Mouse (Mus musculus) stomach, embryonic 16.5 days (tissue): ENCODE data around the gene Ipo9. TPM values are rescaled to one million over a fixed set of nuclear protein-coding genes. Genes with fewer than 3 reads are reported as not detected.

Experiments used
- ATAC-seq: fragments of 200-750 bp; cut with Nextera tagmentation; 2 replicates; pipeline ENCODE4 v1.8.0; 2017; ENCODE audit warnings: moderate number of reproducible peaks, moderate TSS enrichment; ENCODE audit not compliant: insufficient read depth, low FRiP score
- H3K27ac ChIP-seq: fragments of 300-500 bp; sonication (generic); 2 replicates; pipeline ENCODE4 v1.5.1; 2014; ENCODE audit warnings: low read length
- H3K27me3 ChIP-seq: fragments of 300-500 bp; sonication (generic); 2 replicates; pipeline ENCODE4 v1.6.1; 2014; ENCODE audit warnings: low read length, control low read depth, mixed read lengths; ENCODE audit not compliant: control insufficient read depth, insufficient read depth
- H3K36me3 ChIP-seq: fragments of 300-500 bp; sonication (generic); 2 replicates; pipeline ENCODE4 v1.6.1; 2014; ENCODE audit warnings: low read length; ENCODE audit not compliant: control insufficient read depth, insufficient read depth
- H3K4me1 ChIP-seq: fragments of 300-500 bp; sonication (generic); 2 replicates; pipeline ENCODE4 v1.6.1; 2014; ENCODE audit warnings: low read length, control low read depth, mixed read lengths; ENCODE audit not compliant: control insufficient read depth, insufficient read depth
- H3K4me2 ChIP-seq: fragments of 300-500 bp; sonication (generic); 2 replicates; pipeline ENCODE4 v1.6.1; 2014; ENCODE audit warnings: low read depth, low read length, mixed read lengths
- H3K4me3 ChIP-seq: fragments of 300-500 bp; sonication (generic); replicated peaks from 2 replicates; pipeline ENCODE4 v1.5.1; 2014; ENCODE audit warnings: mild to moderate bottlenecking, low read length
- H3K9ac ChIP-seq: fragments of 300-500 bp; sonication (generic); 2 replicates; pipeline ENCODE4 v1.6.1; 2014; ENCODE audit warnings: low read length
- H3K9me3 ChIP-seq: fragments of 300-500 bp; sonication (generic); replicated peaks from 2 replicates; pipeline ENCODE4 v1.6.1; 2016; ENCODE audit warnings: low read length, control low read depth; ENCODE audit not compliant: control insufficient read depth
- WGBS: fragments of 180-500 bp; shearing (Covaris S2); extraction: QIAGEN DNeasy Blood & Tissue Kit; methylation state at CpG from one replicate; pipeline ENCODE4 v1.1.7; 2014; 5-methylcytosine and 5-hydroxymethylcytosine counted together
- polyA plus RNA-seq: library from polyadenylated mRNA; unstranded; fragments of >200 nt; fragmentation: Nextera tagmentation; extraction: Ambion mirVana; gene quantifications from 2 replicates; pipeline ENCODE4 v1.2.1, GENCODE M21; 2015

The Ipo9 gene
- polyA plus RNA-seq, 1 experiment from 2014 or later, result 92.4 TPM

DNA sequence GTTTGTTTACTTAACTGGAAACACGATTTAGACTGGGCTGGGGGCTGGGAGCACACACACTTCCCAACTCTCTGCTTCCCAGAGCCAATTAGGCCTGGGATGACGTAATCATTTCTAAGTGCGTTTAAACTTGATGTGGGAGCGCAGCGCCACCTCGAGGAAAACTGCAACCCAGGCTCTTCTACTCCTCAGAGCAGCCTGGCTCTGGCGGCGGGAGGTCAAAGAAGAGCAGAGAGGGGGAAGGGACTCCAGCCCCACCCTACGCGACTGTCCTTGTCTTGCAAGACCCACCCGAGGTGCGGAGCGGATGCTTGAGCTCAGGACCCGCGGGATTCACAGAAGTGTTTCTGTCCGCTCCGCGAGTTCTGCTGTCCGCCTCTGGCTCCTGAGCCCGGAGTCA is 62.1 kb downstream of the Ipo9 start:
- peak overlapping the region; percentile 73 for H3K9ac ChIP-seq
- 2% methylated on average over 20 of the region's 20 CpGs for WGBS
- H3K36me3 ChIP-seq, result no peaks in the 10 kb centered on the region
- peak overlapping the region; percentile 51 for H3K4me3 ChIP-seq
- H3K27me3 ChIP-seq, result no peaks in the 10 kb centered on the region
- 0 out of 2 replicates have a peak overlapping the region, but pooled peaks have one; percentile 30 for H3K27ac ChIP-seq
- peaks cover 12% of the 10 kb centered on the region for H3K4me1 ChIP-seq
- H3K4me2 ChIP-seq, result peak overlapping the region; percentile 93
- H3K9me3 ChIP-seq, result no peaks in the 10 kb centered on the region
- peak; percentile 76 for ATAC-seq

DNA sequence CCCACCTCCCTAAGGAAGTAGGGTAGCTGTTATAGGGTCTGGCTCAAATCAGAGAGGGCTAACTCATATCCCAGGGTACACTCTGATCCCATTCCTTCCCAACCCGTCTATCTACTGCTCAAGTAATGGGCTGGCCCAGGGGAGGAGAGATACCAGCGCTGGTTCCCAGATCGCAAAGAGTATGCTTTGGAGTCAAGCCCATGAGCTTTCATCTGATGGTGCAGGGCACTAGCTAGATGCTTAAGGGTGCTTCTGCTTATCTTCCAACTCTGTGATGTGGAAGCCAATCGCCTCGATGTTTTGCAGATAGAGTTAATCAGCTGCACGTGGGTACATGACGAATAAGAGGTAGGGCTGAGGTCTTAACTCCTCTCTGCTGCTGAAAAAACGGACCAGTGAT is 62.7 kb downstream of the Ipo9 start:
- Histone ChIP-seq H3K9ac (no peak overlapping the region; the same call in 1 of the 2 replicates), H3K36me3 (no peaks in the 10 kb centered on the region), H3K4me2 (no peak overlapping the region), H3K4me1 (peaks cover 11% of the 10 kb centered on the region), H3K27me3 (no peaks in the 10 kb centered on the region), H3K9me3 (no peaks in the 10 kb centered on the region), H3K27ac (no peak overlapping the region; the same call in 1 of the 2 replicates), H3K4me3 (no peak overlapping the region)
- 56% methylated on average over 8 of the region's 8 CpGs for WGBS
- no peak for ATAC-seq

DNA sequence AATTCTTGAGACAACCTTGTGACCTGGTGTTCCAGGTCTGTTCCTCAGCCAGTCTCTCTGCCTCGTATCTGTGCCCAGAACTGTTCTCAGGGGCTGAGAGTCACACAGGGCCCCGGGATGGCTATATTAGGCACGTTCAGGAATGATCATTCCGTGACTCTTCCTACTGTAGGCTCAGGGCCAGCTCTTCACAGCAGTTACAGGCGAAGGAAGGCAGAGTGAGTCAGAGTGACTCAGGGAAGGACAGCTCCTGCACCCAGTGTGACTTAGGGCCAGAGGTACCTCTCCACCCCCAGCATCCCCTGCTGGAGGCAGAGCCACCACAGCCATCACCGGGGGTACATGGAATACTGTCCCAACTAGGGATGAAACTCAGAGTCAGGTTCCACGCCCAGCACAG is 63.3 kb downstream of the Ipo9 start:
- H3K4me1 ChIP-seq, result peaks cover 11% of the 10 kb centered on the region
- 0 out of 2 replicates have a peak, but pooled peaks cover under 1% of the 10 kb centered on the region for H3K9me3 ChIP-seq
- ATAC-seq, result no peak; the same call in 1 of the 2 replicates
- no peak overlapping the region; the same call in 1 of the 2 replicates for H3K27ac ChIP-seq
- WGBS, result 68% methylated on average over 7 of the region's 7 CpGs
- no peak overlapping the region for H3K4me2 ChIP-seq
- H3K4me3 ChIP-seq, result no peak overlapping the region
- no peaks in the 10 kb centered on the region for H3K36me3 ChIP-seq
- H3K9ac ChIP-seq, result no peak overlapping the region
- H3K27me3 ChIP-seq, result no peaks in the 10 kb centered on the region

DNA sequence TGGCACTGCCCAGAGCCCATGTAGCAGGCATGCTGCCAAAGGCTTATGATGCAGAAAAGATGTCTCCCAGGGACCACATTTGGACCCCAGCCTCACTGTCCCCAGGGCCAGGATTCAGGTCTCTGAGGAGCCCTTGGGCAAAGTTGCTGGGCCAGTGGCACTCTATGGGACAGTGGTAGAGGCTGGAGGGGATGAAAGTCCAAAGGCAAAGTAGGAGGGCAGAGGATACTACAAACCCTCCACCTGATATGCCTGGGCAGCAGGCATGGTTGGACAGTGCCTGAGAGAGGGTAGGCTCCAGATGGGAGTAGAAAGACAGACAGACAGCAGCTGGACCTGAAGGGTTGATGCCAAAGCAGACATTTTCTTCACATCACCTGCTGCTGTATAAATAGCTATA is 63.9 kb downstream of the Ipo9 start:
- no peaks in the 10 kb centered on the region for H3K27me3 ChIP-seq
- peaks cover 11% of the 10 kb centered on the region for H3K4me1 ChIP-seq
- H3K4me3 ChIP-seq, result no peak overlapping the region
- no peak overlapping the region for H3K9ac ChIP-seq
- no peaks in the 10 kb centered on the region for H3K36me3 ChIP-seq
- no peak overlapping the region for H3K4me2 ChIP-seq
- ATAC-seq, result no peak
- H3K9me3 ChIP-seq, result 0 out of 2 replicates have a peak, but pooled peaks cover 3% of the 10 kb centered on the region
- no peak overlapping the region for H3K27ac ChIP-seq

DNA sequence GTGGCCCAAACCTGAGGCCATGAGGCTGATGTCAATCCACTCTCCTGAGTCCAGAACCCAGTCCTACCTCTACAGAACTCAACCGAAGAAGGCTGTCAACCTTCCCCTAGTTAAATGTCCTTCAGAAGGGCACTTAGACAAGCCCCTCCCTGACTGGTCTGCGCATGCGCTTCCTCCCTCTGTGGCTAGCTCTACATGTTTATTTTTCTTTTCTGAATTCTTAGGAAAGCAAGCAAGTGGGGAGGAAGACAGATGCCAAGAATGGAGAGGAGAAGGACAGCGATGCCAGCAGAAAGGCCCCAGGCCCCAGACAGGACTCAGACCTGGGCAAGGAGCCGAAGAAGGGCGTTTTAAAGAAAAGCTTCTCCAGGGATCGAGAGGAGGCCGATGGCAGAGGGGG is 66.9 kb downstream of the Ipo9 start:
- H3K4me2 ChIP-seq, result no peak overlapping the region
- H3K27ac ChIP-seq, result no peak overlapping the region
- H3K4me1 ChIP-seq, result peaks cover 13% of the 10 kb centered on the region
- 0 out of 2 replicates have a peak, but pooled peaks cover 3% of the 10 kb centered on the region for H3K9me3 ChIP-seq
- no peak overlapping the region for H3K9ac ChIP-seq
- H3K27me3 ChIP-seq, result no peaks in the 10 kb centered on the region
- WGBS, result 74% methylated on average over 8 of the region's 8 CpGs
- no peak overlapping the region for H3K4me3 ChIP-seq
- ATAC-seq, result no peak
- H3K36me3 ChIP-seq, result no peaks in the 10 kb centered on the region

DNA sequence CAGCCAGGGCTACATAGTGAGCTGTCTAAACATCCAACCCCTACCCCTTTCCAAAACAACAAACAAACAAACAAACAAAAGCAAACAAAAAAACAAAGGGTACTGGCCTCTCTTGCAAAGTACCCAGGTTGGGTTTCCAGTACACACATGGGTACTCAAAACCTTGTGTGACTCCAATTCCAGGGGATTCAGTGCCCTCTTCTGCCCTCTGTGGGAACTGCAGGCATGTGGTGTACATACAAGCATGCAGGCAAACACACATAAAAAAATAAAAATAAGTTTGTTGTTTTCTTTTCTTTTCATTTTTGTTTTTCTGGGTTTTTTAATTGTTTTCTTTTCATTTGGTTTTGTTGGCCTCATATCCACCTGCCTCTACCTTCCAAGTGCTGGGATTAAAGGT is 68.2 kb downstream of the Ipo9 start:
- no peak for ATAC-seq
- Histone ChIP-seq H3K27me3 (no peaks in the 10 kb centered on the region), H3K9me3 (0 out of 2 replicates have a peak, but pooled peaks cover 3% of the 10 kb centered on the region)

DNA sequence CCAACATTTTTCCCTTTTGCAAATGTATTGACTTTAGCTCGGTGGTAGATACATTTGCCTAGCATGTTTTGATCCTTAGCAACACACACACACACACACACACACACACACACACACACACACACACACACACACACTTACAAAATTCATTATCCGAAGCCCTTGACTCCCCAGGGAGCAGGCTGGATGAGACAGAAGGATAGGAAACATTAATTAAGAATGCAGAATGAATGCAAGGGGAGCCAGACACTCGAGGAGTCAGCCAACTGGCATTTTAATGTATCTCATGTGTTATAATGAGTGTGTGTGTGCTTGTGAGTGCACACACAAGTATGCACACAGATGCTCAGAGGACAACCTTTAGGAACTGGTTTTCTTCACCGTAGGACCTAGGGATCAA is 68.8 kb downstream of the Ipo9 start:
- peaks cover 16% of the 10 kb centered on the region for H3K4me1 ChIP-seq
- no peaks in the 10 kb centered on the region for H3K36me3 ChIP-seq
- H3K4me2 ChIP-seq, result no peak overlapping the region
- H3K27ac ChIP-seq, result no peak overlapping the region
- ATAC-seq, result no peak
- WGBS, result 82% methylated on average over 4 of the region's 4 CpGs
- 0 out of 2 replicates have a peak, but pooled peaks cover 3% of the 10 kb centered on the region for H3K9me3 ChIP-seq
- H3K27me3 ChIP-seq, result no peaks in the 10 kb centered on the region
- H3K9ac ChIP-seq, result no peak overlapping the region
- no peak overlapping the region for H3K4me3 ChIP-seq

More for the DNA sequence above, 68.2 kb downstream of the Ipo9 start:
- no peaks in the 10 kb centered on the region for H3K36me3 ChIP-seq
- no peak overlapping the region for H3K4me2 ChIP-seq
- H3K9ac ChIP-seq, result no peak overlapping the region
- H3K4me3 ChIP-seq, result no peak overlapping the region
- H3K4me1 ChIP-seq, result peaks cover 16% of the 10 kb centered on the region
- H3K27ac ChIP-seq, result no peak overlapping the region

DNA sequence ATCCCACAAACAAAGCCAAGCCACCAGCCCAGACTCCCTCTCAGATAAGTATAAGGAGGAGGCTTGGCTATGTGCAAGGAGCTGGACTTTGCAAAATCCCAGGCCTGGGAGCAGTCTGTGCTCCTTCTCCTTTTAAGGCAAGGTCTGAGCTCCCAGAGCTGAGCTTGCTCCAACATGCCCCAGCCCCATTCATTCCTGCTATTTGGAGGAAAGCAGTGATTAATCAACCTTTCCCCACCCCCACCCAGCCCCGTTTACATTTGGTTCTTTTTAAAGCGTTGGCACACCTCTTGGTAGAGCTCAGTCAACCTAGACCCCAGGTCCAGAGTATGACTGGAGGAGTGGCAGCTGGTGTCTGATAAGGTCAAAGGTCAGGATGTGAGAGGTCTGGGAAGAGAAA is 71.2 kb downstream of the Ipo9 start:
- H3K27me3 ChIP-seq, result no peaks in the 10 kb centered on the region
- no peak overlapping the region; the same call in 1 of the 2 replicates for H3K9ac ChIP-seq
- H3K9me3 ChIP-seq, result 0 out of 2 replicates have a peak, but pooled peaks cover 3% of the 10 kb centered on the region
- no peaks in the 10 kb centered on the region for H3K36me3 ChIP-seq
- no peak overlapping the region for H3K4me2 ChIP-seq
- peak overlapping the region; percentile 88 for H3K27ac ChIP-seq
- peaks cover 16% of the 10 kb centered on the region for H3K4me1 ChIP-seq
- no peak overlapping the region for H3K4me3 ChIP-seq
- WGBS, result 5% methylated on average over 2 of the region's 2 CpGs
- peak; percentile 91 for ATAC-seq

DNA sequence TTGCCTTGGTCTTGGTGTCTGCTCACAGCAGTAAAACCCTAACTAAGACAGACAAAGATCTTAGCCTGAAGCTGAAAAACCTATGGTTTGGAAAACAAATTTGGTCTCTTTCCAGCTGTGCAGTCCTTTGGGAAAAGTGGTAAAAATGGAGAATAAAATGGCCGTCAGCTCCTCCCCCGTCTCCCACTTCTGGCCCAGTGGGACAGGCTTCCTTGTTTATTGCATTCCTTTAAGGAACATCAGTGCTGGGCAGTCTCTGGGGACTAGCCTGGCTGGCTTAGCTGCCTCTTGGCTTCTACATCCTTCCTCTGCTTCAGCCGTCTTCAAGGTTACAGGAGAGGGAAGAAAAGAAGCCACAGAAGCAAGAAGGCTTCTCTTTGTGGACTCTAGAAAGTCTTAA is 78.3 kb downstream of the Ipo9 start:
- H3K4me1 ChIP-seq, result peaks cover 12% of the 10 kb centered on the region
- no peak overlapping the region for H3K9ac ChIP-seq
- H3K27me3 ChIP-seq, result no peaks in the 10 kb centered on the region
- ATAC-seq, result no peak
- H3K36me3 ChIP-seq, result no peaks in the 10 kb centered on the region
- no peak overlapping the region for H3K4me2 ChIP-seq
- H3K9me3 ChIP-seq, result no peaks in the 10 kb centered on the region
- no peak overlapping the region for H3K4me3 ChIP-seq
- WGBS, result 67% methylated on average over 3 of the region's 3 CpGs
- no peak overlapping the region for H3K27ac ChIP-seq
